Mouse (Mus musculus) heart, adult 2 months (tissue): ENCODE measurements around the gene Cdk19. TPM values are rescaled to one million over a fixed set of nuclear protein-coding genes. Genes with fewer than 3 reads are reported as not detected.

ENCODE experiments used
- DNase-seq, 2 experiments: peaks; one replicate each; pipeline ENCODE4 v3.0.0; 2021
- H3K27ac ChIP-seq: fragments of 200-600 bp; 2 replicates; pipeline ENCODE4 v1.8.1; 2022
- H3K27me3 ChIP-seq: fragments of 200-500 bp; 2 replicates; pipeline ENCODE4 v1.6.1; 2012; ENCODE audit warnings: mild to moderate bottlenecking, low read length, inconsistent platforms, mixed read lengths; ENCODE audit not compliant: control insufficient read depth, insufficient read depth
- H3K36me3 ChIP-seq: fragments of 200-500 bp; 2 replicates; pipeline ENCODE4 v1.6.1; 2012; ENCODE audit warnings: low read length, inconsistent platforms; ENCODE audit not compliant: control insufficient read depth, insufficient read depth
- H3K4me1 ChIP-seq: fragments of 200-500 bp; 2 replicates; pipeline ENCODE4 v1.6.1; 2011; ENCODE audit warnings: low read length; ENCODE audit not compliant: control insufficient read depth, insufficient read depth
- H3K4me3 ChIP-seq: fragments of 200-600 bp; 2 replicates; pipeline ENCODE4 v1.8.1; 2022
- H3K79me2 ChIP-seq: fragments of 200-500 bp; replicated peaks from 2 replicates; pipeline ENCODE4 v1.6.1; 2012; ENCODE audit warnings: mild to moderate bottlenecking, inconsistent platforms, low read length, moderate library complexity, mixed read lengths; ENCODE audit not compliant: control insufficient read depth, insufficient read depth
- H3K9ac ChIP-seq: fragments of 200-500 bp; 2 replicates; pipeline ENCODE4 v1.6.1; 2012; ENCODE audit warnings: low read depth, mild to moderate bottlenecking, control low read depth, inconsistent platforms, low read length, mixed read lengths
- CTCF ChIP-seq: fragments of 200-600 bp; IDR thresholded peaks from 2 replicates; pipeline ENCODE4 v1.8.1; 2022; ENCODE audit warnings: antibody characterized with exemption, mild to moderate bottlenecking, moderate library complexity
- EP300 ChIP-seq: fragments of 200-500 bp; IDR thresholded peaks from 2 replicates; pipeline ENCODE4 v1.6.1; 2011; ENCODE audit warnings: low read depth, low read length, control low read depth; ENCODE audit not compliant: insufficient read depth
- POLR2A ChIP-seq: fragments of 200-500 bp; IDR thresholded peaks from 2 replicates; pipeline ENCODE4 v1.6.1; 2011; ENCODE audit warnings: mild to moderate bottlenecking, low read depth, low read length, control low read depth; ENCODE audit not compliant: insufficient read depth
- WGBS: fragments of 180-500 bp; shearing (Covaris S2); methylation state at CpG from one replicate; pipeline ENCODE4 v1.1.7; 2018; 5-methylcytosine and 5-hydroxymethylcytosine counted together
- intact Hi-C: fragments of 180-260 bp; cut with DNase I; formaldehyde crosslinking; loops from one replicate; pipeline ENCODE4 v1.15.1; 2025
- polyA plus RNA-seq: library from polyadenylated mRNA; depleted of rRNA; stranded (reverse); fragments of >200 nt; gene quantifications from 2 replicates; pipeline ENCODE4 v1.2.3, GENCODE M21; 2012
- total RNA-seq, 2 experiments: library from RNA; stranded (reverse); gene quantifications; 2 replicates each; pipeline ENCODE4 v1.2.3; 2021

Gene Cdk19
- total and polyA plus RNA-seq, 3 experiments = 5.2 to 15.2 (median 11.5) TPM

DNA sequence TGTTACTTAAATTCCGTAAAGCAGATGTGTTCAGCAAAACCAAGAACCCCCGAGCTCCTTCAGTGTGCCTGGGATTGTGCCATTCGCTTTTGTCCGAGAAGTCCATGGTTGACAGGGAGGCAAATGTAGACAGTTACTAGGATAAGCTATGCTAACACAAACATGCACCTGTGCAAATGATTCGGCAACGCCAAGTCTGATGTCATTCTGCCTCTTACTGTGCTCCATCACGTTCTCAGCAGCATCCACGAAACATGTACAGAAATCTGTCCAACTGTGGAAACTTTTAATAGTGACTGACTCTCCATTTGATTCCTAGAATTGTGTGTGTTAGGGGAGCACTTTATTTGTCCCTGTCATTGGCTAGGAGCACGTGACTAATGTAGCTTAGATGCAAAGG lies 93.0 kb downstream of the Cdk19 start:
- 95% methylated on average over 9 of the region's 9 CpGs for WGBS
- no peaks in the 10 kb centered on the region for H3K27me3 ChIP-seq
- H3K36me3 ChIP-seq = no peaks in the 10 kb centered on the region
- H3K4me1 ChIP-seq = peaks cover 2% of the 10 kb centered on the region; the same call in 1 of the 2 replicates
- no peak overlapping the region for H3K27ac ChIP-seq
- TF ChIP-seq CTCF = no peak
- no peak overlapping the region for H3K9ac ChIP-seq
- H3K79me2 ChIP-seq = no peaks in the 10 kb centered on the region
- H3K4me3 ChIP-seq = no peak overlapping the region
- no peak for DNase-seq
- intact Hi-C loops = loop anchor here (2.0 kb wide), 1 partner anchor 14 kb away; no protein-coding TSS in a partner anchor

DNA sequence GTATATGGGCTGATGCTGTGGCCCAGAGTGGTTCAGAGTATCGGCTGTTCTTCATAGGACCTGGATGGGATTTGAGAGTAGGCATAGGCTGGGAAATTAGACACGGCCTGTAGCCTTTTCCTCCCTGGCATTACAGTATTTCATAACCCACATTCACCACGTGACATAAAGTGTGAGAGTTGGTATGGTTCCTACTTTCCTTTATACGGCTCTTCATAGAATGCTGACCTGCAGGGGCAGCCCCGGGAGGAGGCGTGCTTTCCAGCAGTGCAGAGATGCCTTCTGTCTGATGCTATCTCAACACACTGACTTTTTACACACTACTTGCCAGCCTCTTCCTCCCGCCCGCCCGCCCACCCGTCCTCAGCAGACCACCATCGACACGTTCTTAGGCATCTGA lies 96.0 kb downstream of the Cdk19 start:
- H3K27me3 ChIP-seq = no peaks in the 10 kb centered on the region
- TF ChIP-seq EP300 = no peak
- TF ChIP-seq CTCF = no peak
- TF ChIP-seq POLR2A = no peak
- H3K36me3 ChIP-seq = no peaks in the 10 kb centered on the region
- no peak overlapping the region for H3K4me3 ChIP-seq
- DNase-seq = no peak
- intact Hi-C loops = no loop called here
- no peaks in the 10 kb centered on the region for H3K79me2 ChIP-seq
- peaks cover 1% of the 10 kb centered on the region; the same call in 1 of the 2 replicates for H3K4me1 ChIP-seq
- H3K27ac ChIP-seq = no peak overlapping the region
- 80% methylated on average over 12 of the region's 12 CpGs for WGBS
- no peak overlapping the region for H3K9ac ChIP-seq

DNA sequence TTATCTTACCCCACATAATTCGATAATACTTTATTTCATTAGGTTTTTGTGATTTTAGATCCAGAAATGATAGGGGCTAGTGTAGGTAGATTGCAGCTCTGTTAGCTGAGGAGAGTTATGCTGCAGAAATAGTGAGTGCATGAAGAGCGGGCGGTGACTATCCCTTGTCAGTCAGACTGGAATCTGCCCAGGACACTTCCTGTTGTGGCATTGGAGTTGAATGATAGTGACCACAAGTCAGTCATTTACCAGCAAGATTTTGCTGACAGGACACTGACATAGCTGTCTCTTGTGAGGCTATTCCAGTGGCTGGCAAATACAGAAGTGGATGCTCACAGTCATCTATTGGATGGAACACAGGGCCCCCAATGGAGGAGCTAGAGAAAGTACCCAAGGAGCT lies 97.8 kb downstream of the Cdk19 start:
- 95% methylated on average over 3 of the region's 3 CpGs for WGBS
- no peak for TF ChIP-seq POLR2A
- no peak for TF ChIP-seq CTCF
- no peak for TF ChIP-seq EP300
- no peak overlapping the region for H3K9ac ChIP-seq
- H3K4me3 ChIP-seq = no peak overlapping the region
- no peaks in the 10 kb centered on the region for H3K79me2 ChIP-seq
- intact Hi-C loops = no loop called here
- no peaks in the 10 kb centered on the region for H3K36me3 ChIP-seq
- H3K27me3 ChIP-seq = no peaks in the 10 kb centered on the region
- no peak for DNase-seq
- H3K4me1 ChIP-seq = peaks cover 3% of the 10 kb centered on the region
- no peak overlapping the region for H3K27ac ChIP-seq

DNA sequence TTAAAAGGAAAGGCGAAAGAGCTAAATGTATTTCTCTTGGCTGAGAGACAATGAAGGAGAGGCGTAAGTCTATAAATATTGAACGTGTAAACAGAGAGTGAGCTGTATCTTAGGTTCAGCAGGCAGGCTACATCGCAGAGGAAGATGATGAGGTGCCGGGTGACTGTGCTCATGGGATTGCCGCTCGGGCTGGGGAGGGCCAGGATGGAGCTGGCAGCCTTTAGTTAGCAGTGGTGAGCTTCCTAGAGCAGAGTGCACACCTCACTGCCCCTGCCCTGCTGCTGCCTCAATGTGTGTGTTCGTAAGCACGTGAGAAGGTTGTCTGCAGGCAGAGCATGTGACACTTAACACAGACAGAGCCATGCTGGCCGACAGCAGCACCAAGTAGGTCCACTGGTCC lies 101.4 kb downstream of the Cdk19 start:
- Histone ChIP-seq H3K27me3 (no peaks in the 10 kb centered on the region), H3K4me1 (peaks cover 3% of the 10 kb centered on the region), H3K79me2 (no peaks in the 10 kb centered on the region), H3K27ac (no peak overlapping the region), H3K4me3 (no peak overlapping the region), H3K36me3 (no peaks in the 10 kb centered on the region), H3K9ac (no peak overlapping the region)
- no peak for DNase-seq
- TF ChIP-seq POLR2A = no peak
- TF ChIP-seq EP300 = no peak
- TF ChIP-seq CTCF = no peak
- WGBS = 83% methylated on average over 10 of the region's 10 CpGs
- intact Hi-C loops = no loop called here

DNA sequence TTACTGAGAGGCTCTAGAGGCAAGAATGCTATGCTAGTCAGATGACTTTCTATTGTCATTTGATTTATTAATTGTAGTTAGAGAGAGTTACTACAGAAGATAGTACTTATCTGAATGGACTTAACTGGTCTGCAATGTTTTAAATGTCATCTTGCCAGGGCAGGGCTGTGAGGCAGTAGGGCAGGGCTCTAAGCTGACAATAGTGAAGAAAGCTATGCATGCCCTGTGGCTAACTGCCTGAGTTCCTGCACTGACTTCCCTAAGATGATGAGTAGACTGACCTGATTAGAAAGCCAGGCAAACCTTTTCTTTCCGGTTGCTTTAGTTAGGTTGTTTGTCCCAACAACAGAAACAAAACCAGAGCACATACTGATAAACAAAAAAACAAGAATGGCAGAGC lies 102.7 kb downstream of the Cdk19 start:
- Histone ChIP-seq H3K9ac (no peak overlapping the region), H3K4me1 (peaks cover 3% of the 10 kb centered on the region), H3K36me3 (no peaks in the 10 kb centered on the region), H3K27ac (no peak overlapping the region), H3K27me3 (no peaks in the 10 kb centered on the region), H3K79me2 (no peaks in the 10 kb centered on the region), H3K4me3 (no peak overlapping the region)
- TF ChIP-seq POLR2A (no peak), EP300 (no peak), CTCF (no peak)
- WGBS = 71% methylated on average over 1 of the region's 1 CpGs
- no peak for DNase-seq
- intact Hi-C loops = no loop called here

DNA sequence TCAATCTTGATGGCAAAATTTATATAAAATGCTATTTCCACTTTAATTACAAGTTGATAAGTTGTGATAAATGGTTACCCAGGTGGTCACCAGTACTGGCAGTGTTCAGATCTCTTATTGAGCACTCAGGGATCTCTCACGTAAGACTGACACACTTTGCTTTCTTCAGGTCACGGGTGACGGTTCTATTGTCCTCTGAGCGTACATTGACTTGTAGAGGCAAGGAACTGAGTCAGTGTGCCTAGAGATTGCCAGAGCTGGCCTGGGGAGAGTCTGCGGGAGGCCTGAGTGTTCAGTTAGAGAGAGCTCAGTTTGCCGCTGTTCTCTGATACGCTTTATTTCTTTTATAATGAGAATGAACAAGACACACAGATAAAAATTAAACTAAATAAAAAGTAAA lies 104.0 kb downstream of the Cdk19 start:
- Histone ChIP-seq H3K4me1 (peaks cover 3% of the 10 kb centered on the region), H3K36me3 (no peaks in the 10 kb centered on the region), H3K27ac (no peak overlapping the region), H3K9ac (no peak overlapping the region), H3K4me3 (no peak overlapping the region), H3K27me3 (no peaks in the 10 kb centered on the region), H3K79me2 (no peaks in the 10 kb centered on the region)
- WGBS = 88% methylated on average over 7 of the region's 7 CpGs
- intact Hi-C loops = no loop called here
- no peak for DNase-seq
- TF ChIP-seq CTCF = no peak
- no peak for TF ChIP-seq POLR2A

DNA sequence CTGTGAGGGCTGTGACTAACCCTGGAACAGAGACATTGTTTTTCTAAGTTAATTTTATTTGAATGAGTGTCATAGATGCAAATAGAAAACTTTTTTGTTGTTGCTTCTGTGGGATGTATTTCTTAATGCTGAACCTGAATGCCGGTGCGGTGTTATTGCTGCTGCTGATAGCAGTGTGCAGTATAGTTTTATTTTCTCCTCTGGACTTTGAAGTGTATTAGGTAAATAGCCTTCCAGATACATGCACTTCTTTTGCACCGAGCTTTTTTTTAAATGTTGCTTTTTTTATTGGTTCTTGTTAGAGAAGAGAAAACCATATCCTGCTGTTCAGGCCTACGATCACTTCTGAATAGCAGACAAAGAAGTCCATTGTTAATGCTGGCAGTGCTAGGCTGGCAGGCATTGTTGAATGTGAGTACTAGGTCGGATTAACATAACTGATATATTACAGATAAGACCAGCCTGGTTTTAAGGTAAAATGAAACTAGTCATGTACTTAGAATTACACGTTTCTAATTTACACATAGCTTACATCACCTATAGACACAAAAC lies 104.5 kb downstream of the Cdk19 start:
- no peaks in the 10 kb centered on the region for H3K27me3 ChIP-seq
- H3K27ac ChIP-seq = no peak overlapping the region
- no peak for DNase-seq
- intact Hi-C loops = no loop called here
- no peaks in the 10 kb centered on the region for H3K36me3 ChIP-seq
- WGBS = 71% methylated on average over 6 of the region's 6 CpGs
- H3K79me2 ChIP-seq = no peaks in the 10 kb centered on the region
- H3K9ac ChIP-seq = no peak overlapping the region
- H3K4me1 ChIP-seq = peaks cover 3% of the 10 kb centered on the region
- TF ChIP-seq EP300 (no peak), POLR2A (no peak), CTCF (no peak)
- no peak overlapping the region for H3K4me3 ChIP-seq
